In genomic region chr2:164909542-164909941, GRCm38 (mm10) we compare ENCODE assay signal across 8 mouse cellular contexts. TPM values are rescaled to one million over a fixed set of nuclear protein-coding genes. Genes with fewer than 3 reads are reported as not detected.
DNase-seq lines count a peak whose midpoint lies in the region; ATAC-seq lines count a peak whose summit lies in the region.

No protein-coding gene starts in this region.

- peak overlapping the region; percentile 27; the same call in 1 of the 2 replicates for H3K9ac ChIP-seq in heart, embryonic 14.5 days (ENCODE audit: low read length)

- 73% methylated on average over 1 of the region's 1 CpGs for WGBS in heart, embryonic 14.5 days
- WGBS in macrophage (ENCODE audit: missing documents): 64% methylated on average over 1 of the region's 1 CpGs

- H3K4me1 ChIP-seq in heart, embryonic 14.5 days (ENCODE audit: control insufficient read depth in 2 of 2, insufficient read depth in 2 of 2, low read length in 2 of 2): peaks cover 10 to 21% of the 10 kb centered on the region in 2 experiments

- H3K27me3 ChIP-seq in heart, embryonic 14.5 days (ENCODE audit: control insufficient read depth, insufficient read depth, low read length): no peaks in the 10 kb centered on the region

- H3K36me3 ChIP-seq in heart, embryonic 14.5 days (ENCODE audit: control insufficient read depth, insufficient read depth, low read length): peaks cover 55% of the 10 kb centered on the region
- peaks cover 46% of the 10 kb centered on the region for H3K36me3 ChIP-seq in macrophage (ENCODE audit: inconsistent target)

- peak overlapping the region; percentile 73 for H3K4me2 ChIP-seq in heart, embryonic 14.5 days (ENCODE audit: low read length)

- no peak for ATAC-seq in heart, embryonic 14.5 days (ENCODE audit: insufficient number of reproducible peaks, insufficient read depth, low FRiP score, low read depth)
- ATAC-seq in frontal cortex, adult (ENCODE audit: low TSS enrichment): no peak

- no peak overlapping the region for H3K27ac ChIP-seq in heart, embryonic 14.5 days (replicated peaks in 1 of 2; ENCODE audit: control insufficient read depth in 1 of 2, insufficient read depth in 1 of 2, low read depth in 2 of 2, low read length in 2 of 2)
- no peak overlapping the region for H3K27ac ChIP-seq in macrophage

- H3K9me3 ChIP-seq in heart, embryonic 14.5 days (ENCODE audit: control insufficient read depth, low read length): peaks cover 6% of the 10 kb centered on the region

- H3K4me3 ChIP-seq in heart, embryonic 14.5 days (ENCODE audit: control insufficient read depth in 1 of 2, insufficient read depth in 1 of 2, low read depth in 1 of 2, low read length in 2 of 2): peak overlapping the region; percentile 1 to 88; a peak in 2 of 4 replicates
- H3K4me3 ChIP-seq in macrophage (ENCODE audit: inconsistent target): peak overlapping the region; percentile 96; the same call in 1 of the 2 replicates

- peak; percentile 57 for DNase-seq in cerebellum, adult 9-11 months
- no peak for DNase-seq in cerebellum, postnatal 4 days (ENCODE audit: low spot score in 2 of 2)
- peak; percentile 46 for DNase-seq in c-Kit-positive CD71-negative TER-119-negative erythroid progenitor cells, embryonic 14.5 days (ENCODE audit: low read depth)
- DNase-seq in kidney, postnatal 10 days: peak; percentile 69
- no peak for DNase-seq in right cerebral cortex, postnatal 10 days (ENCODE audit: low spot score in 2 of 2)

- H3K79me2 ChIP-seq in macrophage (ENCODE audit: inconsistent target): peaks cover 21% of the 10 kb centered on the region

RNA-seq across cellular contexts. Expression of gene Zfp335, which starts 2.0 kb away (rescaled TPM):
- 6.8 and 6.9 TPM in 2 replicates for polyA plus RNA-seq in heart, embryonic 14.5 days (2014; fragmentation: Nextera tagmentation; extraction: Ambion mirVana)
- total RNA-seq in macrophage (2018; cell fraction: chromatin; rRNA removed): 10 to 100 TPM; 38.2 to 87.8 (median 57.1) TPM
- total RNA-seq in macrophage (2018; cell fraction: cytosol; rRNA removed): 10 to 100 TPM in 2 of 26 experiments, 1 to 10 TPM in 24; 5.7 to 11.6 (median 8.0) TPM
- 10 to 100 TPM; 18.4 to 52.9 (median 31.3) TPM for total RNA-seq in macrophage (2018; cell fraction: nucleus; rRNA removed)
- polyA plus RNA-seq in macrophage (2018): 6.8 to 9.1 TPM (median 7.0 TPM) in 3 replicates

RNA-seq across cellular contexts. Expression of gene Pcif1, which starts 30.4 kb away (rescaled TPM):
- 58.0 and 58.8 TPM in 2 replicates for polyA plus RNA-seq in heart, embryonic 14.5 days (2014; fragmentation: Nextera tagmentation; extraction: Ambion mirVana)
- total RNA-seq in macrophage (2018; cell fraction: chromatin; rRNA removed): 10 to 100 TPM; 27.5 to 75.8 (median 51.5) TPM
- total RNA-seq in macrophage (2018; cell fraction: cytosol; rRNA removed): 10 to 100 TPM; 18.5 to 35.7 (median 25.1) TPM
- 10 to 100 TPM; 21.4 to 47.0 (median 31.9) TPM for total RNA-seq in macrophage (2018; cell fraction: nucleus; rRNA removed)
- polyA plus RNA-seq in macrophage (2018): 14.5 to 26.1 TPM (median 19.1 TPM) in 3 replicates

RNA-seq across cellular contexts. Expression of gene Mmp9, which starts 31.0 kb away (rescaled TPM):
- 0.09 TPM in 1 of 2 replicates, not detected in the other for polyA plus RNA-seq in heart, embryonic 14.5 days (2014; fragmentation: Nextera tagmentation; extraction: Ambion mirVana)
- under 1 TPM in 4 of 26 experiments, not detected in 22; 0.22 to 0.55 (median 0.39) TPM for total RNA-seq in macrophage (2018; cell fraction: chromatin; rRNA removed)
- total RNA-seq in macrophage (2018; cell fraction: cytosol; rRNA removed): 1 to 10 TPM in 2 of 26 experiments, under 1 TPM in 24; 0.10 to 1.1 (median 0.53) TPM
- total RNA-seq in macrophage (2018; cell fraction: nucleus; rRNA removed): 1 to 10 TPM in 6 of 26 experiments, under 1 TPM in 16, not detected in 4; 0.22 to 2.8 (median 0.58) TPM
- polyA plus RNA-seq in macrophage (2018): 0.22 to 2.2 TPM (median 0.77 TPM) in 3 replicates

RNA-seq across cellular contexts. Expression of gene Slc12a5, which starts 51.1 kb away (rescaled TPM):
- 0.62 and 0.71 TPM in 2 replicates for polyA plus RNA-seq in heart, embryonic 14.5 days (2014; fragmentation: Nextera tagmentation; extraction: Ambion mirVana)
- 1 to 10 TPM in 6 of 26 experiments, under 1 TPM in 14, not detected in 6; 0.13 to 2.2 (median 0.54) TPM for total RNA-seq in macrophage (2018; cell fraction: chromatin; rRNA removed)
- under 1 TPM in 8 of 26 experiments, not detected in 18; 0.03 to 0.08 (median 0.05) TPM for total RNA-seq in macrophage (2018; cell fraction: cytosol; rRNA removed)
- 1 to 10 TPM in 1 of 26 experiments, under 1 TPM in 8, not detected in 17; 0.06 to 1.1 (median 0.12) TPM for total RNA-seq in macrophage (2018; cell fraction: nucleus; rRNA removed)
- not detected in 3 replicates for polyA plus RNA-seq in macrophage (2018)

RNA-seq across cellular contexts. Expression of gene Pltp, which starts 52.0 kb away (rescaled TPM):
- 9.6 and 10.4 TPM in 2 replicates for polyA plus RNA-seq in heart, embryonic 14.5 days (2014; fragmentation: Nextera tagmentation; extraction: Ambion mirVana)
- 100 to 1,000 TPM; 103 to 546 (median 287) TPM for total RNA-seq in macrophage (2018; cell fraction: chromatin; rRNA removed)
- total RNA-seq in macrophage (2018; cell fraction: cytosol; rRNA removed): 1,000 to 10,000 TPM in 3 of 26 experiments, 100 to 1,000 TPM in 23; 293 to 1,067 (median 626) TPM
- 1,000 to 10,000 TPM in 1 of 26 experiments, 100 to 1,000 TPM in 25; 381 to 1,006 (median 769) TPM for total RNA-seq in macrophage (2018; cell fraction: nucleus; rRNA removed)
- 538 to 865 TPM (median 584 TPM) in 3 replicates for polyA plus RNA-seq in macrophage (2018)

Comparison
In these comparisons a context has a peak if more than half of its experiments do, and no peak if none do; other contexts are left out.
1. DNase-seq: peak in cerebellum, adult 9-11 months (single experiment), c-Kit-positive CD71-negative TER-119-negative erythroid progenitor cells, embryonic 14.5 days (single experiment) and kidney, postnatal 10 days (single experiment); none in cerebellum, postnatal 4 days (0 of 2) and right cerebral cortex, postnatal 10 days (0 of 2).